Mouse (Mus musculus) CD8-positive naive resting alpha-beta T cell, adult 2 months (primary cell): ENCODE data around the gene Atrnl1.

Experiments
- DNase-seq, 2 experiments: peaks; one replicate each; pipeline ENCODE4 v3.0.0; 2022; ENCODE audit warnings: low read depth in 2 of 2, low spot score in 2 of 2

The Atrnl1 gene

GRCm38 (mm10) chr19:58107632-58108031, 496.8 kb downstream of the Atrnl1 start:
- no peak for DNase-seq

GRCm38 (mm10) chr19:58110491-58110890, 499.7 kb downstream of the Atrnl1 start:
- no peak for DNase-seq

- no peak for DNase-seq
Measured at GRCm38 (mm10) chr19:58111291-58111690, 500.5 kb downstream of the Atrnl1 start.

- no peak for DNase-seq
Measured at GRCm38 (mm10) chr19:58112151-58112550, 501.3 kb downstream of the Atrnl1 start.

- no peak for DNase-seq
Measured at GRCm38 (mm10) chr19:58113092-58113731, 502.4 kb downstream of the Atrnl1 start.

- DNase-seq, result no peak
Measured at GRCm38 (mm10) chr19:58117595-58117994, 506.8 kb downstream of the Atrnl1 start.

GRCm38 (mm10) chr19:58118141-58118835, 507.5 kb downstream of the Atrnl1 start:
- DNase-seq, result peak; percentile 12 to 14

- DNase-seq, result no peak
Measured at GRCm38 (mm10) chr19:58118864-58119263, 508.0 kb downstream of the Atrnl1 start.

GRCm38 (mm10) chr19:58119681-58120173, 508.9 kb downstream of the Atrnl1 start:
- DNase-seq, result no peak

- DNase-seq, result no peak
Measured at GRCm38 (mm10) chr19:58120661-58121060, 509.8 kb downstream of the Atrnl1 start.

- no peak for DNase-seq
Measured at GRCm38 (mm10) chr19:58121628-58122027, 510.8 kb downstream of the Atrnl1 start.

GRCm38 (mm10) chr19:58123620-58124019, 512.8 kb downstream of the Atrnl1 start:
- no peak for DNase-seq

- no peak for DNase-seq
Measured at GRCm38 (mm10) chr19:58124566-58124965, 513.7 kb downstream of the Atrnl1 start.

- no peak for DNase-seq
Measured at GRCm38 (mm10) chr19:58125010-58125409, 514.2 kb downstream of the Atrnl1 start.

GRCm38 (mm10) chr19:58131896-58132295, 521.1 kb downstream of the Atrnl1 start:
- no peak for DNase-seq

- no peak for DNase-seq
Measured at GRCm38 (mm10) chr19:58140191-58140784, 529.5 kb downstream of the Atrnl1 start.

- peak; percentile 14 to 46 for DNase-seq
Measured at GRCm38 (mm10) chr19:58143853-58144454, 533.1 kb downstream of the Atrnl1 start.

- DNase-seq, result no peak
Measured at GRCm38 (mm10) chr19:58145521-58145920, 534.7 kb downstream of the Atrnl1 start.

- DNase-seq, result no peak
Measured at GRCm38 (mm10) chr19:58151257-58151656, 540.4 kb downstream of the Atrnl1 start.

- DNase-seq, result no peak
Measured at GRCm38 (mm10) chr19:58161569-58161968, 550.7 kb downstream of the Atrnl1 start.

GRCm38 (mm10) chr19:58164896-58165634, 554.2 kb downstream of the Atrnl1 start:
- no peak for DNase-seq
